Mouse (Mus musculus): ENCODE results near the gene Dlg2.

DNA sequence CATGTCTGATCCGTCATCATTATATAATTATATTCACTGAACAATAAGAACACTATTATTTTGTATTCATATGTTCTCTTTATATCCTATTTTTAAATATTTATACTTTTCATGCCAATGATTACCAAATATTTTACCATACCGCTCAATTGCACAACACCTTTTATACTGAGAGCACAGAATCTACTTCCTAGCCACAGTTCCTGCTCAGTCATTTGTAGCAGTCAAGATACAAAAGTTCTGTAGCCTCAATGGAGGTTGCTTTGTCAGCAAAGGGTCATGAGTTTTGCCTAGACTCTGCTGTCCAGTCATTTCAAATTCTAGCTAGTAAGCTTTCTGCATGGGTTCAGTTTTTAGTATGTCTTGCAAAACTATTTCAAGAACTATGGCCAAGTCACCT, 6.1 kb downstream of the Dlg2 start:
- TF ChIP-seq CTCF (IDR thresholded peaks at IDR 0.05; ENCODE audit: borderline replicate concordance, extremely low read depth, insufficient read depth, insufficient read length): no peak
- no peak for TF ChIP-seq POLR2A (IDR thresholded peaks at IDR 0.05; ENCODE audit: borderline replicate concordance, extremely low read depth, insufficient read depth, insufficient read length, poor library complexity, severe bottlenecking)

Measured in brain, embryonic 14.5 days (tissue).